Mouse (Mus musculus) erythroblast, embryonic 14.5 days (primary cell): ENCODE measurements around the gene Selplg.

Experiments used
- GATA1 ChIP-seq: IDR thresholded peaks from 2 replicates; pipeline ENCODE4 v1.6.1; 2012; ENCODE audit warnings: low read length, inconsistent platforms, mixed read lengths
- TAL1 ChIP-seq: IDR thresholded peaks from 3 replicates; pipeline ENCODE4 v1.6.1; 2012; ENCODE audit warnings: low read length, inconsistent platforms, mixed read lengths

- TF ChIP-seq GATA1 (no peak), TAL1 (no peak)
Observed at GRCm38 (mm10) chr5:113856631-113857030, 24.2 kb upstream of the Selplg start.
